Mouse (Mus musculus): ENCODE data around the gene Gm43518. TPM values are rescaled to one million over a fixed set of nuclear protein-coding genes. Genes with fewer than 3 reads are reported as not detected.

The Gm43518 gene
- polyA plus RNA-seq (2014; fragmentation: Illumina TruSeq; extraction: RNeasy Lipid Tissue Mini Kit (QIAGEN cat#74804); ENCODE audit: low read depth, low replicate concordance): 2.5 TPM

GRCm38 (mm10) chr5:123927118-123927517, at the start of gene Gm43518:
Gene Gm43518, plus strand, starts transcription at chr5:123927418.

GRCm38 (mm10) chr5:123879928-123880327, 47.3 kb upstream of the Gm43518 start, which contains the start of gene Hcar1:
Gene Hcar1, minus strand, starts transcription at chr5:123880020.

GRCm38 (mm10) chr5:123906976-123907630, 20.1 kb upstream of the Gm43518 start, which contains the start of gene Denr:
Gene Denr, plus strand, starts transcription at chr5:123907175.

GRCm38 (mm10) chr5:123930508-123930989, 3.3 kb downstream of the Gm43518 start, which contains the start of gene Ccdc62:
Gene Ccdc62, plus strand, starts transcription at chr5:123930679.

GRCm38 (mm10) chr5:123973299-123974178, 46.3 kb downstream of the Gm43518 start, which contains the start of gene Hip1r:
Gene Hip1r, plus strand, starts transcription at chr5:123973628.

Other genes with a start within 250 kb of the Gm43518 start
- gene Clip1, start 242.8 kb upstream of the Gm43518 start, polyA plus RNA-seq (2014; fragmentation: Illumina TruSeq; extraction: RNeasy Lipid Tissue Mini Kit (QIAGEN cat#74804); ENCODE audit: low read depth, low replicate concordance): 101 TPM
- 287 TPM for gene Zcchc8, start 206.3 kb upstream of the Gm43518 start, polyA plus RNA-seq (2014; fragmentation: Illumina TruSeq; extraction: RNeasy Lipid Tissue Mini Kit (QIAGEN cat#74804); ENCODE audit: low read depth, low replicate concordance)
- 172 TPM for gene Rsrc2, start 178.0 kb upstream of the Gm43518 start, polyA plus RNA-seq (2014; fragmentation: Illumina TruSeq; extraction: RNeasy Lipid Tissue Mini Kit (QIAGEN cat#74804); ENCODE audit: low read depth, low replicate concordance)
- 34.4 TPM for gene Kntc1, start 177.7 kb upstream of the Gm43518 start, polyA plus RNA-seq (2014; fragmentation: Illumina TruSeq; extraction: RNeasy Lipid Tissue Mini Kit (QIAGEN cat#74804); ENCODE audit: low read depth, low replicate concordance)
- not detected for gene Hcar2, start 61.9 kb upstream of the Gm43518 start, polyA plus RNA-seq (2014; fragmentation: Illumina TruSeq; extraction: RNeasy Lipid Tissue Mini Kit (QIAGEN cat#74804); ENCODE audit: low read depth, low replicate concordance)
- not detected for gene Hcar1, start 47.4 kb upstream of the Gm43518 start, polyA plus RNA-seq (2014; fragmentation: Illumina TruSeq; extraction: RNeasy Lipid Tissue Mini Kit (QIAGEN cat#74804); ENCODE audit: low read depth, low replicate concordance)
- 294 TPM for gene Denr, start 20.2 kb upstream of the Gm43518 start, polyA plus RNA-seq (2014; fragmentation: Illumina TruSeq; extraction: RNeasy Lipid Tissue Mini Kit (QIAGEN cat#74804); ENCODE audit: low read depth, low replicate concordance)
- gene Ccdc62, start 3.3 kb downstream of the Gm43518 start, polyA plus RNA-seq (2014; fragmentation: Illumina TruSeq; extraction: RNeasy Lipid Tissue Mini Kit (QIAGEN cat#74804); ENCODE audit: low read depth, low replicate concordance): 177 TPM
- gene Hip1r, start 46.2 kb downstream of the Gm43518 start, polyA plus RNA-seq (2014; fragmentation: Illumina TruSeq; extraction: RNeasy Lipid Tissue Mini Kit (QIAGEN cat#74804); ENCODE audit: low read depth, low replicate concordance): 0.77 TPM
- 7.9 TPM for gene Vps37b, start 104.9 kb downstream of the Gm43518 start, polyA plus RNA-seq (2014; fragmentation: Illumina TruSeq; extraction: RNeasy Lipid Tissue Mini Kit (QIAGEN cat#74804); ENCODE audit: low read depth, low replicate concordance)
- 1.3 TPM for gene Abcb9, start 168.4 kb downstream of the Gm43518 start, polyA plus RNA-seq (2014; fragmentation: Illumina TruSeq; extraction: RNeasy Lipid Tissue Mini Kit (QIAGEN cat#74804); ENCODE audit: low read depth, low replicate concordance)
- 3.0 TPM for gene Ogfod2, start 184.9 kb downstream of the Gm43518 start, polyA plus RNA-seq (2014; fragmentation: Illumina TruSeq; extraction: RNeasy Lipid Tissue Mini Kit (QIAGEN cat#74804); ENCODE audit: low read depth, low replicate concordance)
- 4.3 TPM for gene Arl6ip4, start 188.7 kb downstream of the Gm43518 start, polyA plus RNA-seq (2014; fragmentation: Illumina TruSeq; extraction: RNeasy Lipid Tissue Mini Kit (QIAGEN cat#74804); ENCODE audit: low read depth, low replicate concordance)

All from testis, adult 10 weeks (tissue).